Mouse (Mus musculus) C2C12 (cell line): ENCODE data around the gene Ubqln1. TPM values are rescaled to one million over a fixed set of nuclear protein-coding genes. Genes with fewer than 3 reads are reported as not detected.
A peak's percentile ranks its signal among the peaks of the same experiment; 100 is the strongest.

Experiments used
- H3K27me3 ChIP-seq: one replicate; pipeline ENCODE4 v1.6.1; 2011; ENCODE audit not compliant: control insufficient read depth, insufficient read depth, insufficient read length
- H3K36me3 ChIP-seq: one replicate; pipeline ENCODE4 v1.6.1; 2011; ENCODE audit not compliant: control insufficient read depth, insufficient read depth
- H3K4me3 ChIP-seq: one replicate; pipeline ENCODE4 v1.5.1; 2011; ENCODE audit warnings: mild to moderate bottlenecking, control low read depth; ENCODE audit not compliant: poor library complexity, insufficient read depth, severe bottlenecking
- H3K79me2 ChIP-seq: one replicate; pipeline ENCODE4 v1.6.1; 2011; ENCODE audit not compliant: control insufficient read depth, insufficient read depth
- H3K79me3 ChIP-seq: one replicate; pipeline ENCODE4 v1.6.1; 2011; ENCODE audit warnings: low read depth, control low read depth
- H3ac ChIP-seq: one replicate; pipeline ENCODE3; 2011; ENCODE audit warnings: low read depth; ENCODE audit not compliant: control insufficient read depth, insufficient read length
- CEBPB ChIP-seq: IDR thresholded peaks from one replicate; pipeline ENCODE4 v1.6.1; 2011; ENCODE audit warnings: low read depth, mild to moderate bottlenecking, control low read depth, moderate library complexity
- CTCF ChIP-seq: IDR thresholded peaks from one replicate; pipeline ENCODE4 v1.5.1; 2011; ENCODE audit not compliant: control insufficient read depth, insufficient read depth, insufficient read length
- FOSL1 ChIP-seq: IDR thresholded peaks from one replicate; pipeline ENCODE4 v1.8.0; 2011; ENCODE audit warnings: mild to moderate bottlenecking, low read length; ENCODE audit not compliant: poor library complexity, insufficient read depth, severe bottlenecking
- MAX ChIP-seq: IDR thresholded peaks from one replicate; pipeline ENCODE4 v1.6.1; 2011; ENCODE audit warnings: mild to moderate bottlenecking, control low read depth
- MYOD1 ChIP-seq: IDR thresholded peaks from one replicate; pipeline ENCODE4 v1.6.1; 2011; ENCODE audit warnings: low read depth; ENCODE audit not compliant: control insufficient read depth, insufficient read length
- MYOG ChIP-seq: IDR thresholded peaks from one replicate; pipeline ENCODE4 v1.6.1; 2011; ENCODE audit not compliant: control insufficient read depth, insufficient read length; ENCODE audit errors: extremely low read depth
- USF1 ChIP-seq: IDR thresholded peaks from one replicate; pipeline ENCODE4 v1.6.1; 2011; ENCODE audit warnings: low read depth, mild to moderate bottlenecking, control low read depth, moderate library complexity
- polyA plus RNA-seq: library from polyadenylated mRNA; unstranded; fragments of >200 nt; fragmentation: generic; extraction: Trizol; gene quantifications from one replicate; pipeline ENCODE4 v1.2.1, GENCODE M21; 2012; ENCODE audit warnings: missing spikeins

Gene Ubqln1
- polyA plus RNA-seq, 1 experiment = 60.0 TPM

DNA sequence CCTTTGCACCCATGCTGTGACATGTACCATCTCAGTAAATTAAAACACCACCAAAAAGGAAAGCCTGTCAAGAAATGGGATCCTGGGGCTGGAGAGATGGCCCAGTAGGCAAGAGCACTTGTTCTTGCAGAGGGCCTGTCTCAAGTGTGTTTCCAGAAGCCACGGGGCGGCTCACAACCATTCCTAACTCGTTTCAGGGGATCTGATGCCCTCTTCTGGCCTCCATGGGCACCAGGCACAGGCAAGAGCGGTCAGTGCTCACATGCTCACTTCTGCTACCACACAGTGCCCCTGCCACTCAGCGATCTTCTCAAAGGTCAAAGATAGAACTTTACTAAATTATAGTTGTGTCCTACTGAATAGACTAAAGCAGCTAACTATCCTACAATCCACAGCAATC, 17.2 kb upstream of the Ubqln1 start:
- TF ChIP-seq CTCF (peak; percentile 23), FOSL1 (no peak)
- Histone ChIP-seq H3K79me2 (no peaks in the 10 kb centered on the region), H3K36me3 (no peaks in the 10 kb centered on the region), H3K4me3 (no peak overlapping the region), H3K79me3 (no peaks in the 10 kb centered on the region), H3ac (no peak overlapping the region), H3K27me3 (no peaks in the 10 kb centered on the region)

DNA sequence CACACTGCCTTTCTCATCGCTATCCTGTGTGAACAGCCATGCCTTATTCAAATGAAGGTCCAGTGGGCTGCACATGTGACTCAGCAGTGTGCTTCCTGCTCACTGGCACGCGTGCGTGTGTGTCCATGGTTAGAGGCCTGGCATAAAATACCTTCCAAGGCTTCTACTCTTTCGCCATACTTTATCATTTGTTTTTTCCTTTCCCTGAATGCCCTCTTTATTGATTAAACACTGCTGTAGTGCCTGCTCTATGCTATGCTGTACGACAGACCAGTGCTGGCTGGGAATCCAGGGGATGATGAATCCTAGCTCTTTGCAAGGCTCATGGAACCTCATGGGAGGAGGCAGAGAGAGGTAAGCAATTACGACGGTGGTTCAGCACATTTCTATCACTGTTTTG, 16.6 kb upstream of the Ubqln1 start:
- Histone ChIP-seq H3K79me3 (no peaks in the 10 kb centered on the region), H3K79me2 (no peaks in the 10 kb centered on the region), H3K36me3 (no peaks in the 10 kb centered on the region), H3K27me3 (no peaks in the 10 kb centered on the region), H3ac (no peak overlapping the region), H3K4me3 (no peak overlapping the region)
- TF ChIP-seq CEBPB (no peak), USF1 (no peak), MYOG (no peak), CTCF (no peak), FOSL1 (no peak), MAX (no peak), MYOD1 (no peak)

DNA sequence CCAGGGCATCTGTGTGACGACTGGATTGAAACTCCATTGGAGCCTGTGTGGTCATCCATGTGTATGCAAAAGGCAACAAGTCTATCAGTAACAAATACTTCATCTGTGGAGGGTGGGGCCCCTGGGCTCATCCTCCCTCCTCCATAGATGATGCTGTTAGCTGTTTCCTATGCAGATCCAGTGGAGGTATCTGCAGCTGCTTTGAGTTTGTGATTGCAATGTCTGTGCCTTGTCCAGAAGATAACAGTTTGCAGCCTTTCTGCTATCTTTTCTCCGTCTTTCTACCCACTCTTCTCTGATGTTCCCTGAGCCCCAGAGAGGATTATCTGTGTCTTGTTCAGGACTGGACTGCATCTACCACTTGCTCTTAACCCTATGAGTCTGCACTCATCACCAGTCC, 13.2 kb upstream of the Ubqln1 start:
- no peak overlapping the region for H3ac ChIP-seq
- no peaks in the 10 kb centered on the region for H3K79me2 ChIP-seq
- H3K27me3 ChIP-seq = peaks cover 3% of the 10 kb centered on the region
- no peak overlapping the region for H3K4me3 ChIP-seq
- no peaks in the 10 kb centered on the region for H3K36me3 ChIP-seq
- no peaks in the 10 kb centered on the region for H3K79me3 ChIP-seq
- no peak for TF ChIP-seq FOSL1

DNA sequence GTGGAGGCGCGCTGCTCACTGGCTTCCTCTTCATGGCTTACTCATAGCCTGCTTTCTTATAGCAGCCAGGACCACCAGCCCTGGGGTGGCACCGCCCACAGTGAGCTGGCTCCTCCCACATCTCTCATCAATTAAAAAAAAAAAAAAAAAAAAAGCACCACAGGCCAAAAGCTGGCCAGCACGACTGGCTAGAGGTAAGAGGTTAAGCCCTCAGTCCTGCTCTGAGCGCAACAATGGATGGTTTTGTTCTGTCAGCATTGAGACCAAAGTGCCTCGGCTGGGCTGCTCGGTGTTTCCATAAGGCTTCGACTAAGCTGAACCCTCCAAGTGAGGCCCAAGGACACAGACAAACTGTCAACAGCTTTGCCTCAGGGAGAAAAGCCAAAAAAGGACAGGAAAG, 10.2 kb upstream of the Ubqln1 start:
- H3ac ChIP-seq = no peak overlapping the region
- no peaks in the 10 kb centered on the region for H3K79me2 ChIP-seq
- peaks cover 3% of the 10 kb centered on the region for H3K27me3 ChIP-seq
- H3K36me3 ChIP-seq = no peaks in the 10 kb centered on the region
- TF ChIP-seq MAX (no peak), FOSL1 (no peak), CEBPB (no peak), USF1 (no peak), MYOD1 (no peak), CTCF (no peak), MYOG (no peak)
- H3K79me3 ChIP-seq = no peaks in the 10 kb centered on the region
- no peak overlapping the region for H3K4me3 ChIP-seq

DNA sequence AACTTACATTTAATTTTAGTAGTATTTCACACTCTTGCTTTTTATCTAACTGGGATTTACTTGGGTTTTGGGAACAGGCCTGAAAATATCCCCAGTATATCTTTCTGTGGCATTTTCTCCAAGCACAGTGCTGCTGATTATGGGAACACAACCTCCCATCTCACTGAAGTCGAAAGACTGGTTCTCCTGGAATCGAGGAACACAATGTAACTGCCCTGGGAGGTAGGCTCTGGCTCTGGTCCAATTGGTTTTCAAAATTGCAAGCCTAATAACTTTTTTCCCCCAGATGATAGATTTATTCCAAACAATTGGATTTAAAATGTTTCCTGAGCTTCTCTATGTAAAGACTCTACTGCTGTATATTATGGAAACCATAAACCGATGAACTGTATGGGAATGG, 4.8 kb upstream of the Ubqln1 start:
- H3K79me2 ChIP-seq = peaks cover 8% of the 10 kb centered on the region
- H3K36me3 ChIP-seq = no peaks in the 10 kb centered on the region
- no peak overlapping the region for H3K4me3 ChIP-seq
- TF ChIP-seq CEBPB = no peak
- no peak for TF ChIP-seq MAX
- TF ChIP-seq CTCF = no peak
- TF ChIP-seq USF1 = no peak
- TF ChIP-seq MYOD1 = no peak
- no peak overlapping the region for H3ac ChIP-seq
- peaks cover 3% of the 10 kb centered on the region for H3K27me3 ChIP-seq
- H3K79me3 ChIP-seq = no peaks in the 10 kb centered on the region

DNA sequence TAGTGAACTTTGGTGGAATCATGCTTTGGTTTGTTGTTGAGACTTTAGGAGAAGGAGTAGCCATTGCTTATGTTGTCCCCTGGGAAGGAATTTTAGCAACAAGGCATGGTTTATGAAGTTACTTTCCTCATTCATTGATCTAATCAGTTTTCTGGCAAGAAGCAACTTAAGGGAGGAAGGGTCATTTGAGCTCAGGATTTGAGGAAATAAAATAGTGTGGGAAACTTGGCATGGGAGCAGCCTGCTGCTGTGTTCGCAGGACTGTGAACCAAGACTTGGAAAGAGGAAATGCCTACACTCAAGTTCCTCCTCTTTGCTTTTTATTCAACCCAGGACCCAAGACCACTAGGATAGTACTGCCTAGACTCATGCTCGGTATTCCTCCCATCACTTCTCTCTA, 2.1 kb upstream of the Ubqln1 start:
- H3K79me3 ChIP-seq = peaks cover 24% of the 10 kb centered on the region
- no peak for TF ChIP-seq CEBPB
- TF ChIP-seq FOSL1 = no peak
- no peak for TF ChIP-seq USF1
- TF ChIP-seq MYOG = no peak
- TF ChIP-seq MYOD1 = no peak
- TF ChIP-seq CTCF = no peak
- TF ChIP-seq MAX = no peak
- H3K79me2 ChIP-seq = peaks cover 35% of the 10 kb centered on the region
- H3K27me3 ChIP-seq = no peaks in the 10 kb centered on the region
- H3K36me3 ChIP-seq = peaks cover under 1% of the 10 kb centered on the region
- no peak overlapping the region for H3ac ChIP-seq
- H3K4me3 ChIP-seq = no peak overlapping the region
